Mouse (Mus musculus): ENCODE measurements at regions not wholly inside any gene's neighbourhood (a gene's known extent, or its start where the extent isn't known, plus 50 kb on each side); places are given as distances from the start of the nearest gene placed in this dataset.
A peak's percentile ranks its signal among the peaks of the same experiment; 100 is the strongest.

DNA sequence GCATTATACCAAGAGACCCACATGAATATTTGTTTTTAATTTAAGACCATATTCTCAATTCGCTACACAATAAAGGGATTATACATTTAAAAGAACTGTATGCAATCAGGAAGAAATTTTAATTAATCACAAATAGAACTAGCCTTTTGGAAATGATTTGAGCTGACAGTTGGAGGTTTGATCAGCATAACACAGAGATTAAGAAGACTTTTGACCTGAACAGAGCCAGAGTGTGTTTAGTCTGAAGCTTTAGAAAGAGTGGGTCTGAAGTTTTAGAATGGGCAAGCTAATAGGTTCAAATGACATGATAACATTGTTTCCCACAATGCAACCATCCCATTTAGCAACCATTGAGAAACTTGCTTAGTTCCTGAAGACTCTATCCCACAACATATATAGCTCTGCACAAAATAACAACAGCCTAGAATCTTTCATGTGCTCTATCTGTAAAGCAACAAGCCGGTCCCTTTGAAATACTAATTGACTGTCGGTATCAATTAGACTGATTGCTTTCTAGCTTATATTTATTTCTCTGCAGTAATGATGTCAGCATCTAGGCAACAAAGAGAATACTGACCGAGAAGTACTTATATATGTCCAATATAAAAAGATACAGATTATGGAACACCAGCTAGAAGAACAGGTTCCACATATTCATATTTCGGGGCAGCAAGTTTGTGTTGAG lies 135.9 kb downstream of the Trim52 start:
- Histone ChIP-seq H3K4me1 (ENCODE audit: control insufficient read depth in 1 of 2, insufficient read depth in 2 of 2, low read length in 2 of 2) (no peaks in the 10 kb centered on the region), H3K36me3 (ENCODE audit: control insufficient read depth in 1 of 2, insufficient read depth in 2 of 2, low read length in 2 of 2) (no peaks in the 10 kb centered on the region), H3K79me2 (ENCODE audit: control insufficient read depth, insufficient read depth, low read length, poor library complexity) (no peaks in the 10 kb centered on the region), H3K4me3 (ENCODE audit: control insufficient read depth in 1 of 2, insufficient read depth in 1 of 2, low read depth in 2 of 2, low read length in 2 of 2) (no peak overlapping the region), H3K27ac (ENCODE audit: control insufficient read depth, low read depth, low read length) (no peak overlapping the region), H3K9ac (ENCODE audit: control insufficient read depth, low read depth, low read length, poor library complexity, severe bottlenecking) (no peak overlapping the region), H3K27me3 (ENCODE audit: control insufficient read depth in 1 of 2, insufficient read depth in 2 of 2, low read length in 2 of 2) (no peaks in the 10 kb centered on the region), H3K9me3 (replicated peaks; ENCODE audit: insufficient read depth, low read length) (no peaks in the 10 kb centered on the region)
- TF ChIP-seq GABPA (IDR thresholded peaks at IDR 0.05; ENCODE audit: low read depth, low read length) (no peak), TAL1 (IDR thresholded peaks at IDR 0.05; ENCODE audit: low read length) (no peak), GATA1 (IDR thresholded peaks at IDR 0.05; ENCODE audit: low read depth, low read length) (no peak)
- no peak for DNase-seq (ENCODE audit: low read depth, low spot score)

DNA sequence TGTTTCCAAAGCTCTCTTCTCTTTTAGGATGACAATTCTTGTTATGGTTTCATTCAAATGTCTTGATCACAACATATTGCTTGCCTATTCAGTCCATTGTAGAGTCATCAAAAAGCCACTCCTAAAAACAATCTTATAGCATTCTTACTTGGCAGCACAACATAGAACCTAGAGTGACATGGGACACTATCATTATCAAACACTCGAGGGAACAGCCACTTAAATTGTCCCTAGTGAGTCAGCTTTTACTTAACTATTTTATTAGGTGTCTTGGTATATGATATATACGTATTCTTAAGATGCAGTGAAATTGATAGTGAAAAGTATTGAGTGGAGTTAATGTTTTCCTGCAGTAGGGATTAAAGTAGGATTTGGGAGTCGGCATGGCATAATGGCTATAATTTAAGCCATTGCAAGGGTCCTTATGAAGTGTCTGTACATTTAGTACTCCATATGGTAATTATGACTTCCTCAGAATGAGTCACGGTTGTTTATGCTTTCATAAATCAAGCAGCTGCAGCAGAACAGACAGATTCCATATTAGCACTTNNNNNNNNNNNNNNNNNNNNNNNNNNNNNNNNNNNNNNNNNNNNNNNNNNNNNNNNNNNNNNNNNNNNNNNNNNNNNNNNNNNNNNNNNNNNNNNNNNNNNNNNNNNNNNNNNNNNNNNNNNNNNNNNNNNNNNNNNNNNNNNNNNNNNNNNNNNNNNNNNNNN lies 153.6 kb downstream of the Trim52 start:
- Histone ChIP-seq H3K9ac (ENCODE audit: control insufficient read depth, low read depth, low read length, poor library complexity, severe bottlenecking) (no peak overlapping the region), H3K27ac (ENCODE audit: control insufficient read depth, low read depth, low read length) (no peak overlapping the region), H3K27me3 (ENCODE audit: control insufficient read depth in 1 of 2, insufficient read depth in 2 of 2, low read length in 2 of 2) (no peaks in the 10 kb centered on the region), H3K79me2 (ENCODE audit: control insufficient read depth, insufficient read depth, low read length, poor library complexity) (no peaks in the 10 kb centered on the region), H3K4me1 (ENCODE audit: control insufficient read depth in 1 of 2, insufficient read depth in 2 of 2, low read length in 2 of 2) (no peaks in the 10 kb centered on the region; a peak in 1 of 4 replicates), H3K9me3 (replicated peaks; ENCODE audit: insufficient read depth, low read length) (no peaks in the 10 kb centered on the region), H3K36me3 (ENCODE audit: control insufficient read depth in 1 of 2, insufficient read depth in 2 of 2, low read length in 2 of 2) (peaks cover 0 to 6% of the 10 kb centered on the region in 2 experiments; a peak in 2 of 4 replicates), H3K4me3 (ENCODE audit: control insufficient read depth in 1 of 2, insufficient read depth in 1 of 2, low read depth in 2 of 2, low read length in 2 of 2) (no peak overlapping the region)
- no peak for TF ChIP-seq ELF1 (IDR thresholded peaks at IDR 0.05; ENCODE audit: low read depth, low read length)
- no peak for TF ChIP-seq MAFK (IDR thresholded peaks at IDR 0.05; ENCODE audit: borderline replicate concordance, low read depth, low read length)
- no peak for TF ChIP-seq MAX (IDR thresholded peaks at IDR 0.05; ENCODE audit: low read length)
- no peak for TF ChIP-seq TAL1 (IDR thresholded peaks at IDR 0.05; ENCODE audit: low read length)
- DNase-seq (ENCODE audit: low read depth, low spot score) = peak; percentile 43

DNA sequence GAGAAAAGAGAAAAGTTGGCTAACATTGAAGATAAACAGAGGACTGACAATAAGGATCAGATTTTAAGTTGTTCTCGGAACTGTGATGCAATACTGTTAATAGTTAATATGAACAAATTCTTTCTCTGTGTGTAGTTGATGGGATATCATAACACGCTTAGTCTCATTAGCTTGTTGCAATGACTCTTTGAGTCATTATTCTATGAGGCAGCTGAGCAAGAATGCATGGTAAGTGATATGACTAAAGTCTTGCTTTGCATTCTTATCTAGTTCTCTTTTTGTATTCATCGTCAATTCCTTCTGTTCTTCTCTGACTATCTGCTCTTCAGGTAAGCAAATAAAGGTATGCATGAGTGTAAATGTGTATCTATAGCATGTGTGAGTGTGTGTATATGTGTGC lies 159.3 kb downstream of the Trim52 start:
- H3K27me3 ChIP-seq (ENCODE audit: control insufficient read depth in 1 of 2, insufficient read depth in 2 of 2, low read length in 2 of 2) = no peaks in the 10 kb centered on the region
- H3K4me1 ChIP-seq (ENCODE audit: control insufficient read depth in 1 of 2, insufficient read depth in 2 of 2, low read length in 2 of 2) = peaks cover 0 to 2% of the 10 kb centered on the region in 2 experiments; a peak in 2 of 4 replicates
- H3K9ac ChIP-seq (ENCODE audit: control insufficient read depth, low read depth, low read length, poor library complexity, severe bottlenecking) = no peak overlapping the region
- H3K79me2 ChIP-seq (ENCODE audit: control insufficient read depth, insufficient read depth, low read length, poor library complexity) = no peaks in the 10 kb centered on the region
- H3K9me3 ChIP-seq (replicated peaks; ENCODE audit: insufficient read depth, low read length) = no peaks in the 10 kb centered on the region
- H3K4me3 ChIP-seq (ENCODE audit: control insufficient read depth in 1 of 2, insufficient read depth in 1 of 2, low read depth in 2 of 2, low read length in 2 of 2) = no peak overlapping the region
- TF ChIP-seq JUND (IDR thresholded peaks at IDR 0.05; ENCODE audit: low read depth, low read length) (no peak), MAFK (IDR thresholded peaks at IDR 0.05; ENCODE audit: borderline replicate concordance, low read depth, low read length) (no peak), EP300 (IDR thresholded peaks at IDR 0.05; ENCODE audit: low read depth in 1 of 2, low read length in 2 of 2) (no peak), RAD21 (IDR thresholded peaks at IDR 0.05; ENCODE audit: low read depth, low read length) (no peak), TAL1 (IDR thresholded peaks at IDR 0.05; ENCODE audit: low read length) (no peak), ZC3H11A (IDR thresholded peaks at IDR 0.05; ENCODE audit: low read depth, low read length) (no peak), CTCF (IDR thresholded peaks at IDR 0.05 in 2 of 3, conservative IDR thresholded peaks at IDR 0.05 in 1 of 3; ENCODE audit: control insufficient read depth in 1 of 3, insufficient read depth in 1 of 3, low read depth in 2 of 3, low read length in 3 of 3, poor library complexity in 1 of 3, severe bottlenecking in 1 of 3) (no peak), MAZ (IDR thresholded peaks at IDR 0.05; ENCODE audit: low read depth, low read length) (no peak), GABPA (IDR thresholded peaks at IDR 0.05; ENCODE audit: low read depth, low read length) (no peak), RCOR1 (IDR thresholded peaks at IDR 0.05; ENCODE audit: low read depth, low read length) (no peak), ELF1 (IDR thresholded peaks at IDR 0.05; ENCODE audit: low read depth, low read length) (no peak), TBP (IDR thresholded peaks at IDR 0.05; ENCODE audit: low read depth, low read length) (no peak), BHLHE40 (IDR thresholded peaks at IDR 0.05; ENCODE audit: borderline replicate concordance, low read depth, low read length) (no peak), CHD1 (IDR thresholded peaks at IDR 0.05; ENCODE audit: low read depth, low read length) (no peak), KAT2A (conservative IDR thresholded peaks at IDR 0.05; ENCODE audit: low read depth, low read length) (no peak), ETS1 (IDR thresholded peaks at IDR 0.05; ENCODE audit: low read depth, low read length) (no peak), USF1 (IDR thresholded peaks at IDR 0.05; ENCODE audit: low read depth, low read length) (no peak), HCFC1 (IDR thresholded peaks at IDR 0.05; ENCODE audit: low read depth, low read length) (no peak), TCF12 (IDR thresholded peaks at IDR 0.05; ENCODE audit: low read depth, low read length) (no peak), E2F4 (IDR thresholded peaks at IDR 0.05; ENCODE audit: borderline replicate concordance, low read depth, low read length) (no peak)
- no peak overlapping the region for H3K27ac ChIP-seq (ENCODE audit: control insufficient read depth, low read depth, low read length)
- DNase-seq (ENCODE audit: low read depth, low spot score) = no peak
- peaks cover 0 to 2% of the 10 kb centered on the region in 2 experiments; a peak in 1 of 4 replicates for H3K36me3 ChIP-seq (ENCODE audit: control insufficient read depth in 1 of 2, insufficient read depth in 2 of 2, low read length in 2 of 2)

All from MEL (cell line).